Mouse (Mus musculus): ENCODE measurements around the gene Itpr2. TPM values are rescaled to one million over a fixed set of nuclear protein-coding genes. Genes with fewer than 3 reads are reported as not detected.

Gene Itpr2
- polyA plus RNA-seq, 1 experiment from 2014 or later: 19.4 TPM

- 71% methylated on average over 2 of the region's 2 CpGs for WGBS
- no peaks in the 10 kb centered on the region for H3K36me3 ChIP-seq
Measured at GRCm38 (mm10) chr6:146527537-146527936, 25.5 kb upstream of the Itpr2 start.

GRCm38 (mm10) chr6:146525500-146525899 is 23.5 kb upstream of the Itpr2 start:
- Histone ChIP-seq H3K4me3 (no peak overlapping the region), H3K27me3 (ENCODE audit: insufficient read depth, poor library complexity, severe bottlenecking) (no peaks in the 10 kb centered on the region), H3K9me3 (no peaks in the 10 kb centered on the region), H3K4me1 (0 out of 2 replicates have a peak, but pooled peaks cover 2% of the 10 kb centered on the region), H3K27ac (no peak overlapping the region), H3K36me3 (no peaks in the 10 kb centered on the region)
- 66% methylated on average over 2 of the region's 2 CpGs for WGBS
- DNase-seq (ENCODE audit: low spot score): no peak

More at GRCm38 (mm10) chr6:146527537-146527936, 25.5 kb upstream of the Itpr2 start:
- Histone ChIP-seq H3K4me1 (peaks cover 6% of the 10 kb centered on the region; the same call in 1 of the 2 replicates), H3K27me3 (ENCODE audit: insufficient read depth, poor library complexity, severe bottlenecking) (no peaks in the 10 kb centered on the region), H3K4me3 (no peak overlapping the region), H3K9me3 (no peaks in the 10 kb centered on the region), H3K27ac (no peak overlapping the region)
- DNase-seq (ENCODE audit: low spot score): no peak

- DNase-seq (ENCODE audit: low spot score): no peak
- Histone ChIP-seq H3K4me3 (no peak overlapping the region), H3K36me3 (no peaks in the 10 kb centered on the region), H3K4me1 (no peaks in the 10 kb centered on the region), H3K27me3 (ENCODE audit: insufficient read depth, poor library complexity, severe bottlenecking) (no peaks in the 10 kb centered on the region), H3K9me3 (no peaks in the 10 kb centered on the region), H3K27ac (no peak overlapping the region)
- WGBS: 63% methylated on average over 5 of the region's 5 CpGs
Measured at GRCm38 (mm10) chr6:146521456-146522245, 19.6 kb upstream of the Itpr2 start.

GRCm38 (mm10) chr6:146519019-146519418 is 17.0 kb upstream of the Itpr2 start:
- Histone ChIP-seq H3K4me3 (no peak overlapping the region), H3K27ac (no peak overlapping the region), H3K9me3 (no peaks in the 10 kb centered on the region), H3K4me1 (peaks cover 17% of the 10 kb centered on the region), H3K36me3 (no peaks in the 10 kb centered on the region), H3K27me3 (ENCODE audit: insufficient read depth, poor library complexity, severe bottlenecking) (no peaks in the 10 kb centered on the region)
- DNase-seq (ENCODE audit: low spot score): no peak
- 72% methylated on average over 2 of the region's 2 CpGs for WGBS

GRCm38 (mm10) chr6:146515936-146516335 is 13.9 kb upstream of the Itpr2 start:
- no peaks in the 10 kb centered on the region for H3K9me3 ChIP-seq
- 67% methylated on average over 6 of the region's 6 CpGs for WGBS
- H3K4me3 ChIP-seq: no peak overlapping the region
- DNase-seq (ENCODE audit: low spot score): no peak
- peaks cover 37% of the 10 kb centered on the region for H3K4me1 ChIP-seq
- H3K27ac ChIP-seq: no peak overlapping the region
- no peaks in the 10 kb centered on the region for H3K36me3 ChIP-seq
- no peaks in the 10 kb centered on the region for H3K27me3 ChIP-seq (ENCODE audit: insufficient read depth, poor library complexity, severe bottlenecking)

- Histone ChIP-seq H3K27ac (peak overlapping the region; percentile 81), H3K4me3 (no peak overlapping the region), H3K9me3 (no peaks in the 10 kb centered on the region), H3K4me1 (peaks cover 44% of the 10 kb centered on the region), H3K36me3 (no peaks in the 10 kb centered on the region), H3K27me3 (ENCODE audit: insufficient read depth, poor library complexity, severe bottlenecking) (no peaks in the 10 kb centered on the region)
- 39% methylated on average over 7 of the region's 7 CpGs for whole genome bisulfite sequencing
- no peak for DNase-seq (ENCODE audit: low spot score)
Measured at GRCm38 (mm10) chr6:146514531-146514948, 12.5 kb upstream of the Itpr2 start.

- peak overlapping the region; percentile 81; the same call in 1 of the 2 replicates for H3K27ac ChIP-seq
- H3K4me3 ChIP-seq: no peak overlapping the region
- no peaks in the 10 kb centered on the region for H3K36me3 ChIP-seq
- no peaks in the 10 kb centered on the region for H3K9me3 ChIP-seq
- 21% methylated on average over 5 of the region's 5 CpGs for WGBS
- peaks cover 44% of the 10 kb centered on the region for H3K4me1 ChIP-seq
- DNase-seq (ENCODE audit: low spot score): no peak
- H3K27me3 ChIP-seq (ENCODE audit: insufficient read depth, poor library complexity, severe bottlenecking): no peaks in the 10 kb centered on the region
Measured at GRCm38 (mm10) chr6:146513899-146514298, 11.9 kb upstream of the Itpr2 start.

GRCm38 (mm10) chr6:146513384-146513783 is 11.4 kb upstream of the Itpr2 start:
- no peak for DNase-seq (ENCODE audit: low spot score)
- H3K4me1 ChIP-seq: peaks cover 44% of the 10 kb centered on the region
- H3K9me3 ChIP-seq: no peaks in the 10 kb centered on the region
- H3K4me3 ChIP-seq: no peak overlapping the region
- no peaks in the 10 kb centered on the region for H3K27me3 ChIP-seq (ENCODE audit: insufficient read depth, poor library complexity, severe bottlenecking)
- H3K27ac ChIP-seq: peak overlapping the region; percentile 60
- WGBS: 76% methylated on average over 8 of the region's 8 CpGs
- no peaks in the 10 kb centered on the region for H3K36me3 ChIP-seq

GRCm38 (mm10) chr6:146511511-146511910 is 9.5 kb upstream of the Itpr2 start:
- Histone ChIP-seq H3K27ac (no peak overlapping the region), H3K36me3 (no peaks in the 10 kb centered on the region), H3K4me3 (no peak overlapping the region), H3K27me3 (ENCODE audit: insufficient read depth, poor library complexity, severe bottlenecking) (no peaks in the 10 kb centered on the region), H3K4me1 (peaks cover 44% of the 10 kb centered on the region), H3K9me3 (no peaks in the 10 kb centered on the region)
- no peak for DNase-seq (ENCODE audit: low spot score)
- WGBS: 83% methylated on average over 8 of the region's 8 CpGs

GRCm38 (mm10) chr6:146509891-146510290 is 7.9 kb upstream of the Itpr2 start:
- Histone ChIP-seq H3K27me3 (ENCODE audit: insufficient read depth, poor library complexity, severe bottlenecking) (no peaks in the 10 kb centered on the region), H3K27ac (no peak overlapping the region), H3K4me1 (peaks cover 35% of the 10 kb centered on the region), H3K36me3 (no peaks in the 10 kb centered on the region), H3K4me3 (no peak overlapping the region), H3K9me3 (no peaks in the 10 kb centered on the region)
- no peak for DNase-seq (ENCODE audit: low spot score)
- 44% methylated on average over 2 of the region's 2 CpGs for WGBS

GRCm38 (mm10) chr6:146504459-146504858 is 2.4 kb upstream of the Itpr2 start:
- DNase-seq (ENCODE audit: low spot score): no peak
- no peaks in the 10 kb centered on the region for H3K36me3 ChIP-seq
- peaks cover 10% of the 10 kb centered on the region; the same call in 1 of the 2 replicates for H3K27me3 ChIP-seq (ENCODE audit: insufficient read depth, poor library complexity, severe bottlenecking)
- H3K4me3 ChIP-seq: no peak overlapping the region
- H3K27ac ChIP-seq: no peak overlapping the region
- 72% methylated on average over 2 of the region's 2 CpGs for WGBS
- no peaks in the 10 kb centered on the region for H3K9me3 ChIP-seq
- H3K4me1 ChIP-seq: peaks cover 35% of the 10 kb centered on the region

- WGBS: 42% methylated on average over 3 of the region's 3 CpGs
- H3K9me3 ChIP-seq: no peaks in the 10 kb centered on the region
- no peak for DNase-seq (ENCODE audit: low spot score)
- no peaks in the 10 kb centered on the region for H3K36me3 ChIP-seq
- peak overlapping the region; percentile 81 for H3K4me3 ChIP-seq
- peak overlapping the region; percentile 89; the same call in 1 of the 2 replicates for H3K27ac ChIP-seq
- peaks cover 38% of the 10 kb centered on the region for H3K4me1 ChIP-seq
- peaks cover 10% of the 10 kb centered on the region; the same call in 1 of the 2 replicates for H3K27me3 ChIP-seq (ENCODE audit: insufficient read depth, poor library complexity, severe bottlenecking)
Measured at GRCm38 (mm10) chr6:146502856-146503255, 833 bp upstream of the Itpr2 start.

GRCm38 (mm10) chr6:146501316-146501865 is 632 bp downstream of the Itpr2 start:
- Histone ChIP-seq H3K27me3 (ENCODE audit: insufficient read depth, poor library complexity, severe bottlenecking) (peaks cover 10% of the 10 kb centered on the region; the same call in 1 of the 2 replicates), H3K4me1 (peaks cover 39% of the 10 kb centered on the region), H3K4me3 (peak overlapping the region; percentile 81), H3K36me3 (no peaks in the 10 kb centered on the region), H3K27ac (peak overlapping the region; percentile 89), H3K9me3 (no peaks in the 10 kb centered on the region)
- DNase-seq (ENCODE audit: low spot score): peak; percentile 80
- WGBS: under 1% methylated on average over 30 of the region's 30 CpGs
